Mouse (Mus musculus): ENCODE results near the gene Apbb2.

Gene Apbb2

DNA sequence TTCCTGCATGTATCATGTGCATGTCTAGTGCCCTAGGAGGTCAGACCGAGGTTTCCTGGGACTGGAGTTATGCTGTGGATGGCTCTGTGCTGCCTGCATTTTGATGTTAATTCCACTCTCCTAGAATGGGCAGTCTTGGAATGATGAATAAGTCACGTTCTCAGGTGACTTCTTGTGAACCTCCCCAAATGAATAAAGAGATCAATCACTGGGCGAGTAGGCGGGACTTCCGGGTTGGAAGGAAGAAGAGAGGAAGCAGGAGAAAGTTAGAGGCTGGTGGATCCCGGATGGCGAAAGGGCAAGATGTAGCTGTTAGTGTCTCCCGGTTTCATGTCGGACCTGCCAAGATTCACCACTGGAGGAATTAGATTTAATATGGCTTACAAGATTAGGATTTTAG is 276.3 kb downstream of the Apbb2 start:
- in situ Hi-C loops (cut with MboI; ENCODE audit: low pct_unique_long_range_greater_than_20kb in 1 of 2, low sequenced_read_pairs in 2 of 2, unreplicated experiment in 1 of 2) = no loop called here

DNA sequence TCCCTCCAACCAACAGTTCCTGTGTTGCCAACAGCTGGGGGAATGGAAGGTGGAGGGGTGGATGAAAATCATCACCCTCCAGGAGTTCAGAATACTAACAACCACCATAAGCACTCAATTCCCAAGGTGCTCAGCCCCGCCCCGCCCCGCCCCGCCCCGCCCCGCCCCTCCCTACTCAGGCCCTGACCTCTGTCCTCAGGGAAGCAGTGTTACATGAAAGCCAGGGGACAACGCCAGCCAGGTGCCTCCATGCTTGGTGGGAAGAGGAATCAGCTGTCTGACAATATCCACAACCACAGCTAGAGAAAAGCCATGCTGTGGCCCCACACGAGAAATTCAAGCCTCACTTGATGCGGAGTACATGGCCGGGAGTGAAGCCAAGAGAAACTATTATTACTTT is 276.7 kb downstream of the Apbb2 start:
- in situ Hi-C loops (cut with MboI; ENCODE audit: low pct_unique_long_range_greater_than_20kb in 1 of 2, low sequenced_read_pairs in 2 of 2, unreplicated experiment in 1 of 2) = no loop called here

- in situ Hi-C loops (cut with MboI; ENCODE audit: low pct_unique_long_range_greater_than_20kb in 1 of 2, low sequenced_read_pairs in 2 of 2, unreplicated experiment in 1 of 2) = no loop called here
These were observed 278.1 kb downstream of the Apbb2 start for GRCm38 (mm10) chr5:66340356-66341102.

DNA sequence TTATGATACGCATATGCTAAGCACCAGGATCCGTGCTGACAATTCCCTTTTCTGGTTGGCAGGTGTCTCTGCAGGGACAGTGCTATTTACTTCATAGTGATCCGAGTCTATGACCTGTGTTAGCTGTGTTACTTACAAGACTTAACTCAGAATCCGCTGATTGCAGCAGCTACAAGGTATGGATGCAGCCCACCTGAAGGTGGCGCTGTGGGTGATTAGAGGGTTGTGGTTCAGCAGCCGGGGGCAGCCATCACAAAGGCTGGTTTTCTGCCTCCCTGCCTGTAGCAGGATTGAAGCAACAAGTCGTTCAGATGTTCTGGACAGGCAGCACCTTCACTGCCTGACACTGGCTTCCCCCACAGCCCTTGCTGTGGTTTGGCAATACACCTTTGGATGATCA is 280.0 kb downstream of the Apbb2 start:
- in situ Hi-C loops (cut with MboI; ENCODE audit: low pct_unique_long_range_greater_than_20kb in 1 of 2, low sequenced_read_pairs in 2 of 2, unreplicated experiment in 1 of 2) = no loop called here

DNA sequence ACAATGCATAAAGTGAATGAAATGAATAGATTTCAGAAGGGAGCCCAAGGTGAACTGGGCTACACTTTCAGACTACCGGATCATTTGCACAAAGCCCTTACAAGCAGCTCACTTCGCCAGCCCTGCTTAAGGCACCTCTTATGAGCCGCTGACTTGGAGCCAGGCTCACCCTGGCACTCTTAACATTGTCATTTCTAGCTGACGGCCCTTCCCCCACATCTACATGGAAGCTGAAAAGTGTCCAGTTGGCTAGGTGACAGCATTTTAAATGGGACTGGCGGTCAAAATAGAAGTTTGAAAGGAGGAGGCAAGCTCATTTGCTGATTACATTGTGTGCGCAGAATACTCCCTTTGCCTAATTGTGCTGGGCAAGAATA is 280.6 kb downstream of the Apbb2 start:
- in situ Hi-C loops (cut with MboI; ENCODE audit: low pct_unique_long_range_greater_than_20kb in 1 of 2, low sequenced_read_pairs in 2 of 2, unreplicated experiment in 1 of 2) = no loop called here

- in situ Hi-C loops (cut with MboI; ENCODE audit: low pct_unique_long_range_greater_than_20kb in 1 of 2, low sequenced_read_pairs in 2 of 2, unreplicated experiment in 1 of 2) = no loop called here
These were observed 281.3 kb downstream of the Apbb2 start for GRCm38 (mm10) chr5:66337025-66337968.

- in situ Hi-C loops (cut with MboI; ENCODE audit: low pct_unique_long_range_greater_than_20kb in 1 of 2, low sequenced_read_pairs in 2 of 2, unreplicated experiment in 1 of 2) = no loop called here
These were observed 287.8 kb downstream of the Apbb2 start for GRCm38 (mm10) chr5:66330806-66331205.

GRCm38 (mm10) chr5:66328766-66329165 is 289.8 kb downstream of the Apbb2 start:
- in situ Hi-C loops (cut with MboI; ENCODE audit: low pct_unique_long_range_greater_than_20kb in 1 of 2, low sequenced_read_pairs in 2 of 2, unreplicated experiment in 1 of 2) = no loop called here

- in situ Hi-C loops (cut with MboI; ENCODE audit: low pct_unique_long_range_greater_than_20kb in 1 of 2, low sequenced_read_pairs in 2 of 2, unreplicated experiment in 1 of 2) = no loop called here
These were observed 290.4 kb downstream of the Apbb2 start for GRCm38 (mm10) chr5:66327949-66328726.

DNA sequence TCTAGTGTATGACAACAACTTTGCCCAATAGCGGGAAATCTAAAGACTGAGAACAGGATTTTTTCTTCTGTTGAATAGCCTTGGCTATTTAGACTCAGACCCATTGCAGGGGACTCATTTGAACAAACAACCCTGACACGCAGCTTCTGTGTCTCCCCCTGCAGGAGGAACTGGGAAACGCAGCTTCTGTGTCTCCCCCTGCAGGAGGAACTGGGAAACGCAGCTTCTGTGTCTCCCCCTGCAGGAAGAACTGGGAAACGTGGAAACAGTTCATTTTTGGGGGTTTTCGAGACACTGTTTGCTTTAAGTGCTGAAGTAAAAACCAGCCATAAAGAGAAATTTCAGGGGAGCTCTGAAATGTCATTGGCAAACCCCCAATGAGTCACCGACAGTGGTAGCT is 292.2 kb downstream of the Apbb2 start:
- in situ Hi-C loops (cut with MboI; ENCODE audit: low pct_unique_long_range_greater_than_20kb in 1 of 2, low sequenced_read_pairs in 2 of 2, unreplicated experiment in 1 of 2) = no loop called here

DNA sequence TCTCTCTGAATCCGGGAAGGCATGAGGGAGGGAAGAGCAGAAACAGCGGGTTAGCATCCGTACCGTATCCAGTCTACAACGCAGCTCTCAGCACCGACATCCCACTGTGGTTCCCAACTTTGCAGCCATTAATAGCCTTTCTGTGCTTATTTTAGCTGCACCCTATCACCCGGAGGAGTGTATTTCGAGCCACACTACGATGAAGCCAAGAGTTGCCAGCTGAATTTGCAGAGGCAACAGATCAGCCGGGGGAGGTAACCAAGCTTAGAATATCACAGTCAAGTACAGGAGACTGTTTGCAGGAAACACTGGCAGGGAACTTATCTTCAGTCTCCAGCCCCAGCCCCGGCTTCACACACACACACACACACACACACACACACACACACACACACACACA is 295.0 kb downstream of the Apbb2 start:
- in situ Hi-C loops (cut with MboI; ENCODE audit: low pct_unique_long_range_greater_than_20kb in 1 of 2, low sequenced_read_pairs in 2 of 2, unreplicated experiment in 1 of 2) = no loop called here

DNA sequence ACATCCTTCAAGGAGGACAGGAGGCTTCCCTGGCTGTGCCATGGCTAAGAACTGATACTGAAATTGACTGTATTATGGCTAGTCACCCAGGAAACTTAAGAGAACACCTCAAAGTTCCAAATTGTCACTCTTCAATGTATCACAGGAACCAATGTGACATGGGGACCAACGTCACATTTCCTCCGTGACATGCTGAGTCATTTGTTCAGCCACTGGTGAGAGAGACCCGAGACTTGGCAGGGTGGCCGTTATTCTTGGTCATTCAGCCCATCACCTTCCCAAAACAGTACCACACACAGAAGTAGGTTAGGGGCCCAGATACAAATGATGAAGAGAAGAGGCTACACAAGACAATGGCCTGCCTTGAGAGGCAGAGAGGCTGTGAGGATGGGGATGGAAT is 295.5 kb downstream of the Apbb2 start:
- in situ Hi-C loops (cut with MboI; ENCODE audit: low pct_unique_long_range_greater_than_20kb in 1 of 2, low sequenced_read_pairs in 2 of 2, unreplicated experiment in 1 of 2) = no loop called here

GRCm38 (mm10) chr5:66319827-66320404 is 298.7 kb downstream of the Apbb2 start:
- in situ Hi-C loops (cut with MboI; ENCODE audit: low pct_unique_long_range_greater_than_20kb in 1 of 2, low sequenced_read_pairs in 2 of 2, unreplicated experiment in 1 of 2) = no loop called here

DNA sequence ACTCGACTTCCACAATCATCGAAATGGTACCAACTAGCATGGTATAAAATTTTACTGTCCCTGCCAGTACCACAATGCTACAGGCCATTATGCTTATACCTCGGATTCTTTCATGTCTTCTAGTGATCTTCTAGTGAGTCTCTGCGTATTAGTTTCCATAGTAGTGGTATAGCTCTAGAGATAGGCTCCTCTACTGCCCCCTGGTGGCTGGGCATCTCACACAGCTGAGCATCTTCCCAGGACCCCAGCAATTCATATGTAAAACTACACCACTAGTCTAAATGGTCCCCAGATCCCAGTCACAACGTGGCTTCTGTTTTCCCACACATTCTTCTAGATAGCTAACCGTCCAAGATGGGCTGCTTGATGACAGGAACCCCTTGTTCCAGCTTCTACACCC is 299.2 kb downstream of the Apbb2 start:
- in situ Hi-C loops (cut with MboI; ENCODE audit: low pct_unique_long_range_greater_than_20kb in 1 of 2, low sequenced_read_pairs in 2 of 2, unreplicated experiment in 1 of 2) = no loop called here

- in situ Hi-C loops (cut with MboI; ENCODE audit: low pct_unique_long_range_greater_than_20kb in 1 of 2, low sequenced_read_pairs in 2 of 2, unreplicated experiment in 1 of 2) = no loop called here
These were observed 302.8 kb downstream of the Apbb2 start for GRCm38 (mm10) chr5:66315791-66316190.

GRCm38 (mm10) chr5:66310806-66311205 is 307.8 kb downstream of the Apbb2 start:
- in situ Hi-C loops (cut with MboI; ENCODE audit: low pct_unique_long_range_greater_than_20kb in 1 of 2, low sequenced_read_pairs in 2 of 2, unreplicated experiment in 1 of 2) = no loop called here

GRCm38 (mm10) chr5:66310328-66310727 is 308.3 kb downstream of the Apbb2 start:
- in situ Hi-C loops (cut with MboI; ENCODE audit: low pct_unique_long_range_greater_than_20kb in 1 of 2, low sequenced_read_pairs in 2 of 2, unreplicated experiment in 1 of 2) = no loop called here

GRCm38 (mm10) chr5:66305511-66305910 is 313.1 kb downstream of the Apbb2 start:
- in situ Hi-C loops (cut with MboI; ENCODE audit: low pct_unique_long_range_greater_than_20kb in 1 of 2, low sequenced_read_pairs in 2 of 2, unreplicated experiment in 1 of 2) = no loop called here

Data from mouse embryonic stem cell (cell line).